ENCODE assay signal across 8 mouse cellular contexts in the genomic region with DNA sequence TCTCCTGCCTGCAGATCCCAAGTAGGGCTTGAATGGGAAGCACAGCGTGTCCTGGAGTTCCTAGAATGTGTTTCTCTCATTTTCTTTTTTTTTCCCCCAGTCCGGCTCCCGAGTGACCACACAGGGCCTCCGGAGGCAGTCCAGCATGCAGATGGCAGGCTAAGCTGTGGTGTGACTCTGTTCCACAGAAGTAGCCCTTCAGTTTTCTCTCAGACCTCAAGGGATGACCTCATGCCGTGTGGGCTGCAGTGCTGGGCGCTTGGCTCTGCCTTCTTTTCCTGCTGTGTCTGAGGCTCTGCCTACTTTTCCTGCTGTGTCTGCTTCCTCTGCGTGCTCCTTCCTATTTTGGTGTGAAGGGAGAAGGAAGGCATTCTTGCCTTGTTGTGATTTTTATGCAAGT.
DNase-seq lines count a peak whose midpoint lies in the region; ATAC-seq lines count a peak whose summit lies in the region.

No protein-coding gene starts in this region.

- peak; percentile 46; the same call in 1 of the 2 replicates for ATAC-seq in forebrain, embryonic 15.5 days (replicated peaks)
- ATAC-seq in limb, embryonic 11.5 days (ENCODE audit: insufficient number of reproducible peaks, low FRiP score, low TSS enrichment, low read depth) = no peak
- ATAC-seq in megakaryocyte, adult 5-6 weeks (ENCODE audit: poor library complexity, severe bottlenecking) = no peak

- H3K4me2 ChIP-seq in forebrain, embryonic 15.5 days (replicated peaks) = no peak overlapping the region
- H3K4me2 ChIP-seq in limb, embryonic 11.5 days (ENCODE audit: low read depth, severe bottlenecking) = peak overlapping the region; percentile 28; the same call in 1 of the 2 replicates

- H3K9me3 ChIP-seq in forebrain, embryonic 15.5 days = no peaks in the 10 kb centered on the region
- no peaks in the 10 kb centered on the region for H3K9me3 ChIP-seq in limb, embryonic 11.5 days (ENCODE audit: control insufficient read depth, low read length)

- peak; percentile 12 for DNase-seq in gastrocnemius, postnatal 10 days
- no peak for DNase-seq in gastrocnemius, adult 8-10 months (ENCODE audit: low spot score in 2 of 2)
- peak; percentile 16 for DNase-seq in cerebellum, adult 11 months
- peak; percentile 46 for DNase-seq in limb, embryonic 11.5 days (ENCODE audit: low spot score)
- no peak for DNase-seq in natural killer cell, adult 2 months (ENCODE audit: low spot score in 2 of 2)
- DNase-seq in right cerebral cortex, postnatal 14 days = no peak

- H3K4me3 ChIP-seq in forebrain, embryonic 15.5 days = no peak overlapping the region
- no peak overlapping the region for H3K4me3 ChIP-seq in limb, embryonic 11.5 days (ENCODE audit: low read depth, low read length)

- H3K27ac ChIP-seq in forebrain, embryonic 15.5 days (replicated peaks) = no peak overlapping the region
- H3K27ac ChIP-seq in limb, embryonic 11.5 days (replicated peaks; ENCODE audit: low read depth, low read length) = peak overlapping the region; percentile 80

- H3K36me3 ChIP-seq in forebrain, embryonic 15.5 days = no peaks in the 10 kb centered on the region
- H3K36me3 ChIP-seq in limb, embryonic 11.5 days (ENCODE audit: control insufficient read depth, insufficient read depth, low read length) = no peaks in the 10 kb centered on the region

- H3K27me3 ChIP-seq in forebrain, embryonic 15.5 days = no peaks in the 10 kb centered on the region
- H3K27me3 ChIP-seq in limb, embryonic 11.5 days (ENCODE audit: control insufficient read depth, insufficient read depth, low read length) = no peaks in the 10 kb centered on the region

- 0 out of 2 replicates have a peak, but pooled peaks cover 3% of the 10 kb centered on the region for H3K4me1 ChIP-seq in forebrain, embryonic 15.5 days
- H3K4me1 ChIP-seq in limb, embryonic 11.5 days (ENCODE audit: control insufficient read depth, insufficient read depth, low read length) = 0 out of 2 replicates have a peak, but pooled peaks cover 5% of the 10 kb centered on the region

- 33% methylated on average over 7 of the region's 7 CpGs for WGBS in forebrain, embryonic 15.5 days
- WGBS in limb, embryonic 11.5 days = 16% methylated on average over 7 of the region's 7 CpGs

- H3K9ac ChIP-seq in forebrain, embryonic 15.5 days (replicated peaks) = no peak overlapping the region
- H3K9ac ChIP-seq in limb, embryonic 11.5 days (ENCODE audit: low read length) = no peak overlapping the region

Comparison
In these comparisons a context has a peak if more than half of its experiments do, and no peak if none do; other contexts are left out.
1. DNase-seq: peak in gastrocnemius, postnatal 10 days (single experiment), cerebellum, adult 11 months (single experiment) and limb, embryonic 11.5 days (single experiment); none in gastrocnemius, adult 8-10 months (0 of 2), natural killer cell, adult 2 months (0 of 2) and right cerebral cortex, postnatal 14 days (single experiment).